Mouse (Mus musculus) cerebellum, postnatal 36 days (tissue): ENCODE measurements around the gene Mzf1.

Experiments
- DNase-seq, 2 experiments: peaks; one replicate each; pipeline ENCODE4 v3.0.0; 2021 to 2022; ENCODE audit warnings: mixed read lengths in 2 of 2

Gene Mzf1

GRCm38 (mm10) chr7:13003380-13003779, 51.2 kb downstream of the Mzf1 start:
- no peak for DNase-seq

- DNase-seq, result no peak
Observed at GRCm38 (mm10) chr7:13001584-13001983, 53.0 kb downstream of the Mzf1 start.

GRCm38 (mm10) chr7:12998851-12999250, 55.7 kb downstream of the Mzf1 start, which contains the start of gene Trim28:
Gene Trim28 (plus strand): TSS chr7:12999114.
- DNase-seq, result no peak

GRCm38 (mm10) chr7:12998053-12998452, 56.5 kb downstream of the Mzf1 start, which contains the start of gene Slc27a5:
Gene Slc27a5 (minus strand): TSS chr7:12998192.
- no peak for DNase-seq

- DNase-seq, result no peak
Observed at GRCm38 (mm10) chr7:12997230-12997629, 57.3 kb downstream of the Mzf1 start.

GRCm38 (mm10) chr7:12995862-12996261, 58.7 kb downstream of the Mzf1 start:
- DNase-seq, result no peak

GRCm38 (mm10) chr7:12993148-12993547, 61.4 kb downstream of the Mzf1 start:
- DNase-seq, result no peak
